Mouse (Mus musculus) ES-Bruce4 (cell line): ENCODE measurements around the gene Bcl2l2. TPM values are rescaled to one million over a fixed set of nuclear protein-coding genes. Genes with fewer than 3 reads are reported as not detected.

Source experiments
- H3K27ac ChIP-seq: 2 replicates; pipeline ENCODE4 v1.5.1; 2012; ENCODE audit warnings: low read length, inconsistent platforms; ENCODE audit not compliant: insufficient read depth
- H3K27me3 ChIP-seq: 2 replicates; pipeline ENCODE4 v1.6.1; 2012; ENCODE audit warnings: mild to moderate bottlenecking, low read length, inconsistent platforms; ENCODE audit not compliant: control insufficient read depth, poor library complexity, insufficient read depth, severe bottlenecking
- H3K36me3 ChIP-seq: 2 replicates; pipeline ENCODE4 v1.6.1; 2012; ENCODE audit warnings: inconsistent platforms, mild to moderate bottlenecking, low read length, moderate library complexity; ENCODE audit not compliant: control insufficient read depth, poor library complexity, insufficient read depth, severe bottlenecking
- H3K4me1 ChIP-seq: one replicate; pipeline ENCODE4 v1.8.1; 2011; ENCODE audit warnings: low read length; ENCODE audit not compliant: control insufficient read depth, insufficient read depth
- H3K4me3 ChIP-seq: 2 replicates; pipeline ENCODE4 v1.5.1; 2011; ENCODE audit warnings: low read depth, mild to moderate bottlenecking, low read length
- H3K9ac ChIP-seq: 2 replicates; pipeline ENCODE4 v1.6.1; 2012; ENCODE audit warnings: low read depth, mild to moderate bottlenecking, inconsistent platforms; ENCODE audit not compliant: poor library complexity, severe bottlenecking
- H3K9me3 ChIP-seq: replicated peaks from 2 replicates; pipeline ENCODE4 v1.6.1; 2012; ENCODE audit warnings: mild to moderate bottlenecking, low read length, inconsistent platforms; ENCODE audit not compliant: control insufficient read depth, poor library complexity, insufficient read depth, severe bottlenecking
- CTCF ChIP-seq: IDR thresholded peaks from one replicate; pipeline ENCODE4 v1.8.1; 2011; ENCODE audit warnings: low read depth, low read length
- EP300 ChIP-seq: IDR thresholded peaks from 2 replicates; pipeline ENCODE4 v1.6.1; 2011; ENCODE audit warnings: low read depth, low read length; ENCODE audit not compliant: insufficient read depth
- POLR2A ChIP-seq: IDR thresholded peaks from one replicate; pipeline ENCODE4 v1.8.1; 2011; ENCODE audit warnings: low read length; ENCODE audit not compliant: insufficient read depth
- polyA plus RNA-seq: library from polyadenylated mRNA; stranded (reverse); fragments of >200 nt; gene quantifications from 2 replicates; pipeline ENCODE4 v1.2.4, GENCODE M21; 2011; ENCODE audit warnings: low read depth; ENCODE audit not compliant: missing spikeins, insufficient read depth, insufficient read length

Bcl2l2 gene
- polyA plus RNA-seq, 1 experiment, result 26.8 TPM

DNA sequence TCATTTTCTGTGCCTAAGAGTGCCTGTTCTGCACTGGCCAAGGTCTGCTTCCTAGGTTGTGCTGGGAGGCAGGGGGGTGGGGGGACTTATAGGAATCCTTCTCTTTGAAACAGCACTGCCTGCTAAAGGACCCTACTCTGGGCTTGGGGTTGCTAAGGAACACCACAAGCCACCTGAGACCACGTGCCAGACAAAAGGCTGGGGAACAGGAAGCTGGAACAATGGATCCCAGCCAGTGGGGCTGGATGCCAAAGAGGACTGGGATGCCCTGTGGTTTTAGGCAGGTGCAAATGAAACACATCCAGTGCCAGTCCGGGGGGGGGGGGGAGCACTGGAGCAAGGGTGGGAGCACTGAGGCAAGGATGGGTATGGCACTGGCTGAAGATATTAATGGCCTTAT is 47.3 kb downstream of the Bcl2l2 start:
- peak overlapping the region; percentile 80 for H3K27ac ChIP-seq
- no peak overlapping the region for H3K4me3 ChIP-seq
- H3K36me3 ChIP-seq, result no peaks in the 10 kb centered on the region
- TF ChIP-seq POLR2A, result no peak
- peak; percentile 75 for TF ChIP-seq EP300
- no peak for TF ChIP-seq CTCF
- no peaks in the 10 kb centered on the region for H3K9me3 ChIP-seq
- peak overlapping the region; percentile 64 for H3K9ac ChIP-seq
- H3K4me1 ChIP-seq, result peaks cover 14% of the 10 kb centered on the region
- H3K27me3 ChIP-seq, result no peaks in the 10 kb centered on the region

DNA sequence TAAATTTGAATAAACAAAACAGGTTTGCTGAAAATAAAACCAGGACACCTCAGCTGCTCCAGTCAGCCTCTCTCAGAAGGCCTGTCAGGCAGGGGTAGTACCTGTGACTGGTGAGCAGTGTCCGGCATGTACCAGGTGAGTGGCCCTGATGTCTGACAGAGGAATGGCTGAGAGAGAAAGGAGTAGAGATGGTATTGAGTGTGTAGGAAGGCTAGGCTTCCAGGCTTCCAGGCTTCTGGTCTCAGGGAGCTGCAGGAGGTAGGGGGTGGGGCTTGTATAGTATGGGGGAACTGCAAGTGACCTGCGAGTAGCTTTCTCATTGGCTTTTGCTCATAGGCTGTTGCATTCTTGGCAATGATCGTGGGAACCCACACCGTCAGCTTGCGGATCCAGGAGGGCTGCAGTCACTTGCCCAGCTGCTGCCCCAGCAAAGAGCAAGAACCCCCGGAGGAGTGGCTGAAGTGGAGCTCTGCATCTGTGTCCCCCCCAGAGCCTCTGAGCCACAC is 49.5 kb downstream of the Bcl2l2 start, which contains the start of gene Il25:
TSS of gene Il25 (plus strand) at position 51 of the 506 bp plus-strand sequence.
- Histone ChIP-seq H3K4me1 (peaks cover 11% of the 10 kb centered on the region), H3K9me3 (no peaks in the 10 kb centered on the region), H3K4me3 (no peak within 1 kb of the TSS), H3K9ac (no peak within 1 kb of the TSS), H3K27me3 (no peaks in the 10 kb centered on the region), H3K36me3 (no peaks in the 10 kb centered on the region), H3K27ac (no peak within 1 kb of the TSS)
- TF ChIP-seq EP300, result no peak
- TF ChIP-seq POLR2A, result no peak
- no peak for TF ChIP-seq CTCF

GRCm38 (mm10) chr14:54935904-54936830 is 53.0 kb downstream of the Bcl2l2 start, which contains the start of gene Cmtm5:
Gene Cmtm5 (plus strand): TSS chr14:54936261.
- Histone ChIP-seq H3K4me3 (peak within 1 kb of the TSS; percentile 42), H3K27me3 (no peaks in the 10 kb centered on the region), H3K9me3 (no peaks in the 10 kb centered on the region), H3K9ac (peak within 1 kb of the TSS; percentile 32), H3K27ac (no peak within 1 kb of the TSS), H3K36me3 (no peaks in the 10 kb centered on the region), H3K4me1 (peaks cover 6% of the 10 kb centered on the region)
- TF ChIP-seq POLR2A (no peak), CTCF (peak; percentile 63)

DNA sequence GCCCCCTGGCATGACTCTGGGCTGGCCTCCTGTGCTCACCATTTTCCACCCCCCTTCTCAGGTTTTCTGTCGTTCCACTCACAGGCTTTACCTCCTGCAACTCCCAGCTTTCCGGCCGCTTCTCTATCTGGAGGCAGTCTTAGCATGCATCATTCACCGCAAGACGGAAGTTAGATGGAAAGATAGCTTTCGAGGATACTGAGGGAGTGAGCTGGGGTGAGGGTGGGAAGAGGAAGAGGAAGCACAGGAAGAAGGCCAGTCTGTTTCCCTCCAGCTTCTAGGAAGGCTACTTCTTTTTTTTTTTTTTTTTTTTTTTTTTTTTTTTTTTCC is 53.6 kb downstream of the Bcl2l2 start:
- Histone ChIP-seq H3K36me3 (no peaks in the 10 kb centered on the region), H3K4me3 (no peak overlapping the region), H3K27me3 (no peaks in the 10 kb centered on the region), H3K27ac (no peak overlapping the region), H3K9me3 (no peaks in the 10 kb centered on the region), H3K9ac (no peak overlapping the region), H3K4me1 (peaks cover 6% of the 10 kb centered on the region)
- TF ChIP-seq EP300 (no peak), CTCF (no peak), POLR2A (no peak)

DNA sequence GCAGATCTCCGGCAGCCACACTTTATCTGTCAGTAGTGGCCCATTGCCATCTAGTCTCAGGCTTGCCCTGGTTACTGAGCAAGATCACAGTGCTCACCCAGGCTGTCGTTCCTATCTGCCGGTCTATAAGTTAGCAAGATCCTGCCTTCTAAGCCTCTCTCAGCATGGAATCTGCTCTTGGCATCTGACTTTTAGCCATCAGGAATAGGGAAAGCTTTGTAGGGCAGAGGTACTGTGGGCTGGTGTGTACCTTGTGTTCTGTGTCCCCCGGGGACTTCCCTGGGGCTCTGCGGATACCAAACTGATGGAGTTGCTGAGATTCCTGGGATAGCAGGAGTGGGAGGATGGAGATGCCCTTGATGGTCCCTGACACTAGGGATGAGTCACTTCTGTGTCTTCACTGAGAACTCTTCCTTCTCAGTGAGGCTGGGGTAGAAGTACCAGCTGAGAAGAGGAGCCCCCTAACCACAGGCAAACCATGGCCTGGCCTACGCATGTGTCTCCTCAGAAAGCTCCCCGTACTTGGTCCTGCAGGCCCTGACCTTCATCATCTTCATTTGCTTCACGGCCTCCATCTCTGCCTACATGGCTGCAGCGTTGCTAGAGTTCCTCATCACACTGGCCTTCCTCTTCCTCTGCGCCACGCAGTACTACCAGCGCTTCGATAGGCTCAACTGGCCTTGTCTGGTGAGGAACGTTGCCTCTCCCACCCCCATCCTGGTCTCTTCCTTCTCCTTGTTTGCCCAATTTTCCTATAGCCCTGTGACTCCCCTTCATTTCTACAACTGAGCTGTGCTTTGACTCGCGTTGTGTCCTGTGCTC is 54.4 kb downstream of the Bcl2l2 start:
- peaks cover 4% of the 10 kb centered on the region for H3K4me1 ChIP-seq
- no peaks in the 10 kb centered on the region for H3K36me3 ChIP-seq
- H3K27ac ChIP-seq, result no peak overlapping the region
- H3K27me3 ChIP-seq, result no peaks in the 10 kb centered on the region
- H3K9ac ChIP-seq, result no peak overlapping the region
- H3K9me3 ChIP-seq, result no peaks in the 10 kb centered on the region
- no peak overlapping the region for H3K4me3 ChIP-seq
- TF ChIP-seq CTCF, result no peak

Other genes with a start within 250 kb of the Bcl2l2 start
- not detected in 2 replicates for gene Gm17606, start 242.4 kb upstream of the Bcl2l2 start, polyA plus RNA-seq
- gene Cdh24, start 242.0 kb upstream of the Bcl2l2 start, polyA plus RNA-seq, result 6.0 and 6.4 TPM in 2 replicates
- gene 1700123O20Rik, start 197.2 kb upstream of the Bcl2l2 start, polyA plus RNA-seq, result 25.9 and 26.4 TPM in 2 replicates
- gene Acin1, start 196.4 kb upstream of the Bcl2l2 start, polyA plus RNA-seq, result 299 and 323 TPM in 2 replicates
- gene Gm29776, start 184.5 kb upstream of the Bcl2l2 start, polyA plus RNA-seq, result 0.42 TPM in 1 of 2 replicates, not detected in the other
- not detected in 2 replicates for gene Cebpe, start 171.2 kb upstream of the Bcl2l2 start, polyA plus RNA-seq
- gene Slc7a8, start 101.4 kb upstream of the Bcl2l2 start, polyA plus RNA-seq, result 2.0 and 2.3 TPM in 2 replicates
- gene Rnf212b, start 69.2 kb upstream of the Bcl2l2 start, polyA plus RNA-seq, result 0.66 and 1.5 TPM in 2 replicates
- 12.1 and 16.8 TPM in 2 replicates for gene Homez, start 12.4 kb upstream of the Bcl2l2 start, polyA plus RNA-seq
- gene Ppp1r3e, start 5.8 kb upstream of the Bcl2l2 start, polyA plus RNA-seq, result 4.2 and 6.3 TPM in 2 replicates
- not detected in 2 replicates for gene Gm20521, start 64 bp downstream of the Bcl2l2 start, polyA plus RNA-seq
- gene Pabpn1, start 9.1 kb downstream of the Bcl2l2 start, polyA plus RNA-seq, result 317 and 318 TPM in 2 replicates
- 25.9 and 29.0 TPM in 2 replicates for gene Slc22a17, start 29.8 kb downstream of the Bcl2l2 start, polyA plus RNA-seq
- gene Efs, start 42.7 kb downstream of the Bcl2l2 start, polyA plus RNA-seq, result 48.3 and 55.8 TPM in 2 replicates
- 1.5 TPM in 1 of 2 replicates, not detected in the other for gene Il25, start 49.3 kb downstream of the Bcl2l2 start, polyA plus RNA-seq
- not detected in 2 replicates for gene Cmtm5, start 52.9 kb downstream of the Bcl2l2 start, polyA plus RNA-seq
- gene Myh6, start 83.5 kb downstream of the Bcl2l2 start, polyA plus RNA-seq, result 1.2 TPM in 1 of 2 replicates, not detected in the other
- gene Gm17428, start 93.6 kb downstream of the Bcl2l2 start, polyA plus RNA-seq, result not detected in 2 replicates
- 3.1 TPM in 2 replicates for gene Myh7, start 111.2 kb downstream of the Bcl2l2 start, polyA plus RNA-seq
- gene Ngdn, start 132.1 kb downstream of the Bcl2l2 start, polyA plus RNA-seq, result 52.7 and 55.2 TPM in 2 replicates
- 18.1 and 24.6 TPM in 2 replicates for gene Zfhx2, start 208.9 kb downstream of the Bcl2l2 start, polyA plus RNA-seq
- 6.9 and 8.6 TPM in 2 replicates for gene Thtpa, start 211.4 kb downstream of the Bcl2l2 start, polyA plus RNA-seq
- 20.6 and 23.9 TPM in 2 replicates for gene Ap1g2, start 223.2 kb downstream of the Bcl2l2 start, polyA plus RNA-seq
- gene Jph4, start 233.6 kb downstream of the Bcl2l2 start, polyA plus RNA-seq, result 3.6 and 4.7 TPM in 2 replicates